Mouse (Mus musculus) embryonic facial prominence, embryonic 11.5 days (tissue): ENCODE measurements at regions not wholly inside any gene's neighbourhood (a gene's known extent, or its start where the extent isn't known, plus 50 kb on each side); places are given as distances from the start of the nearest gene placed in this dataset.

Source experiments
- ATAC-seq: fragments of 200-750 bp; cut with Nextera tagmentation; replicated peaks from 2 replicates; pipeline ENCODE4 v1.8.0; 2017; ENCODE audit warnings: low read depth; ENCODE audit not compliant: insufficient number of reproducible peaks, low FRiP score, low TSS enrichment
- DNase-seq: peaks from one replicate; pipeline ENCODE4 v3.0.0-alpha.2; 2015; ENCODE audit warnings: low spot score
- H3K27ac ChIP-seq: fragments of 300-500 bp; sonication (generic); replicated peaks from 2 replicates; pipeline ENCODE4 v1.5.1; 2014; ENCODE audit warnings: mild to moderate bottlenecking, low read depth, low read length, control low read depth
- H3K27me3 ChIP-seq: fragments of 300-500 bp; sonication (generic); 2 replicates; pipeline ENCODE4 v1.6.1; 2014; ENCODE audit warnings: mild to moderate bottlenecking, low read length, moderate library complexity, mixed read lengths; ENCODE audit not compliant: control insufficient read depth, insufficient read depth
- H3K36me3 ChIP-seq: fragments of 300-500 bp; sonication (generic); replicated peaks from 2 replicates; pipeline ENCODE4 v1.6.1; 2014; ENCODE audit warnings: low read depth, mild to moderate bottlenecking, low read length, moderate library complexity, mixed read lengths; ENCODE audit not compliant: control insufficient read depth, insufficient read depth
- H3K4me1 ChIP-seq: fragments of 300-500 bp; sonication (generic); 2 replicates; pipeline ENCODE4 v1.6.1; 2014; ENCODE audit warnings: low read length, mixed read lengths; ENCODE audit not compliant: control insufficient read depth, insufficient read depth
- H3K4me2 ChIP-seq: fragments of 300-500 bp; sonication (generic); 2 replicates; pipeline ENCODE4 v1.6.1; 2014; ENCODE audit warnings: low read depth, mild to moderate bottlenecking, control low read depth, low read length, moderate library complexity
- H3K4me3 ChIP-seq: fragments of 300-500 bp; sonication (generic); 2 replicates; pipeline ENCODE4 v1.5.1; 2014; ENCODE audit warnings: low read depth, low read length, control low read depth
- H3K9ac ChIP-seq: fragments of 300-500 bp; sonication (generic); replicated peaks from 2 replicates; pipeline ENCODE4 v1.6.1; 2014; ENCODE audit warnings: mild to moderate bottlenecking, control low read depth, low read length
- H3K9me3 ChIP-seq: fragments of 300-500 bp; sonication (generic); replicated peaks from 2 replicates; pipeline ENCODE4 v1.6.1; 2016; ENCODE audit warnings: mild to moderate bottlenecking, low read length, inconsistent platforms, mixed read lengths; ENCODE audit not compliant: control insufficient read depth
- WGBS: fragments of 180-500 bp; shearing (Covaris S2); extraction: QIAGEN DNeasy Blood & Tissue Kit; methylation state at CpG from one replicate; pipeline ENCODE4 v1.1.7; 2014; 5-methylcytosine and 5-hydroxymethylcytosine counted together

- Histone ChIP-seq H3K27ac (no peak overlapping the region), H3K4me1 (no peaks in the 10 kb centered on the region), H3K27me3 (no peaks in the 10 kb centered on the region), H3K4me2 (no peak overlapping the region), H3K36me3 (no peaks in the 10 kb centered on the region), H3K9me3 (no peaks in the 10 kb centered on the region), H3K9ac (no peak overlapping the region), H3K4me3 (no peak overlapping the region)
- ATAC-seq (no peak), DNase-seq (no peak)
- 90% methylated on average over 1 of the region's 1 CpGs for WGBS
Measured at GRCm38 (mm10) chr2:79193851-79194250, 61.4 kb upstream of the Itga4 start.

- Histone ChIP-seq H3K9me3 (no peaks in the 10 kb centered on the region), H3K4me2 (no peak overlapping the region), H3K27ac (no peak overlapping the region), H3K36me3 (no peaks in the 10 kb centered on the region), H3K4me3 (no peak overlapping the region), H3K9ac (no peak overlapping the region), H3K27me3 (no peaks in the 10 kb centered on the region), H3K4me1 (no peaks in the 10 kb centered on the region)
- 75% methylated on average over 6 of the region's 6 CpGs for WGBS
- DNase-seq: no peak
- ATAC-seq: no peak
Measured at GRCm38 (mm10) chr2:79201677-79202076, 53.5 kb upstream of the Itga4 start.
